Mouse (Mus musculus): ENCODE results near the gene Ephb2.

Ephb2 gene

DNA sequence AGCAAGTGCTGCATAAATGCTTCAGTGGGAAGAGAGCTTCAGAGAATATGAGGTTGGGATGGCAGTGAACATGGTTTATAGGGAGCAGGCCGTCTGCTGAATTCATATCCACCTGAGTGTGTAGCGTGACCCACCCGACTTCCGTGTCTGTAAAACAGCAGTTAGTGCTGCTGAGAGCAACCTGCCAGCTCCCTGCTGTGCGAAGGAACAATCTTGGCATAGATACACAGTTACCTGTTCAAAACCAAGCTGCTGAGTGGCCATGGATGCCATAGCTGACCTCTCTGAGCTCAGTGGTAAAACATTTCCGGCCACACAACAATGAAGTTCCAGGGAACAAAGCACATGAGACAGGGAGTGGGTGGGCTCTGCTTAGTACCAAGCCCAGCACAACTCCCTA lies 138.5 kb downstream of the Ephb2 start:
- no peak for DNase-seq

DNA sequence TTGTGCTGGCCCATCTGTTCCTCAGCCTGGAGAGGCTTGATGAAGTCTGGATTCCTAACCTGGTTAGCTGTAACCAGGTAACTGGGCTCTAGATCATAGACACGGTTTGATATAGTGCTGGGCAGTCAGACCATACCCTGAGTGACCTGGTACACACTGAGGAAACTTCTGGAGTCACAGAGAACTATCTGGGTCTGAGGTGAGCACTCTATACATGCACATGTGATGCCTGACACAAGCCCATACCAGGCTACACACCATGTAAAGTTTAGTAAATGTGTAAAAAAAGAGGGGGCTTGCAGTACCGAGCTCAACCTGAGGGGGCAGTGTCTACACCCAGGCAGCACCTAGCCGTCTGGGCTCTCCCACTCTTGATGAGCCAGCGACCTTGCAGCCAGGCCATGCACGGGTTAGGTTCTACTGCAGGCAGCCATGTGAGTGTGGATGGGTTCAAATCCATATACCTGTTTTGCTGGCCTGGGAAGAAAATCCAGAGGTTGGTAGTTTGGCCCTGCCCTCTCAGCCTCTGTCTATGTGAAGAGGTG lies 139.3 kb downstream of the Ephb2 start:
- peak; percentile 50 to 64 for DNase-seq

DNA sequence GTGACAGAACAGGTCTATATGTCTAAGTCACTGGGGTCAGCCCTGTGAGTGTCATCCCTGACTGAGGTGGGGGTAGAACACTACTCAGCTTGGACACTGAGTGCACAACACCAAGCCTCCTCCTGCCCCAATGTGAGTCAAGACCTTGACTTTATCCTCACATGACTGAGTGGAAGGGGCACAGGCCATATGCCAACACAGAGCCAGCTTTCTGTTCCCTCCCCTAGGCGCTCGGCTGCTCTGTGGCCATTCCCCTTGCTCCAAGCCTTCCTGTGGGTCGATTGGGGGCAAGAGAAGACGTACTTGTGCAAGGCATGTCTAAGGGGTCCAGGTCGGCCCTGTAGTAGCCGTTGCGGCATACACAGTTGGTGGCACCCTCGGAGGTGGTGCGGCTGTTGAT lies 140.1 kb downstream of the Ephb2 start:
- no peak for DNase-seq

DNA sequence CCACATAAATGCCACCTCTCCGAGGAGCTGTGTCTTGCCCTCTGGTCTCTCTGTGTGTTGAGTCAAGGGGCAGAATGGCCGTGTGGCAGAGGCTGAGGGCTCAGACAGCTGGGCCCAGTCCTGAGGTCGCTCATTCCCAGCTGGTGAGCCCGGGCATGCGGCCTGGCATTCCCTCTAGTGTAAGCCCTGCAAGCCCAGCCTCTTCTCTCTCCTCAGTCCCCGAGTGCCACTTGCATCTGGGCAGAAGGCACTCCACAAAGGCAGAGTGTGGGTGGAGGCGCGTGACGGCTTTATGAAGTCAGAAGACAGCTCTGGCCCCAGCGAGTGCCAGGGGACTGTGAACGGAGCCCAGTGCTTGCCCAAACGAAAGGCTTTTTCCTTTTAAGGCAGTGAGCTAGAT lies 145.8 kb downstream of the Ephb2 start:
- no peak for DNase-seq

DNA sequence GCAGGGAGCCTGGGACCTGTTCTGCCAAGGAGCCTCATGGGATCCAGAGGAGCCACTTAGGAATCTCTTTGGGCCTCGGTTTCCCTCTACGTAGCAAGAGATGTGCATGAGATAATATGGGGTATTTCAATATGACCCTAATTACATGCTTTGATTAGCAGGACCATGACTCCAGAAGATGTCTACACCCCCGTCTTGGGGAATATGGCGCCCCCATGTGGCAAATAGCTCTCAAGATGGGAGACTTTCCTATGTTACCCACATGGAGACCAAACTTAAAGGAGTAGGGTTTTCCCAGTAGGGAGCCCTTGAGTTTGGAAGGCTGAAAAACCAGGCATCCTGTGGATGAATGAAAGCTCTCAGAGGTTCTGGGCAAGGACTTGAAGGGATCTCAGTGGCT lies 147.7 kb downstream of the Ephb2 start:
- no peak for DNase-seq

DNA sequence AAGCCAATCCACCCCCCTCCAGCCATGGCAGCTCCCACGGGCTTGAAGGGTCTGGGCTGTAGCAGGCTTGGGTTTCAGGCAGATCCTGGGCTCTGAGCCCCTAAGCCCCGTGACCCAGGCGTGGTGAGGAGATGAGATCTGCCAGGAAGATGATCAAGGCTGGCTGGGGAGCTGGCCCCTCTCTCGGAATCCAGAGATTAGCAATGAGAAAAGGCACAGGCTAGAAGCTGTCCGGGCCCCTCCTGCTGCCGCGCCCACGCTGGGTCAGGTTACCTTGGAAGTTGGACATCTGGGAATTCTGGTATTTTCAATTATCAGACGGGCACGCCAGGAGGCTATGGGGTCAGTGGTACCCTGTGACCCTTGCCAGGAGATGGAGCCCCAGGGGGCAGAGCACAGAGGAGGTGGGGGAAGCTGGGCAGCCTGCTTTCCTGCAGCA lies 150.3 kb downstream of the Ephb2 start:
- DNase-seq: no peak

DNA sequence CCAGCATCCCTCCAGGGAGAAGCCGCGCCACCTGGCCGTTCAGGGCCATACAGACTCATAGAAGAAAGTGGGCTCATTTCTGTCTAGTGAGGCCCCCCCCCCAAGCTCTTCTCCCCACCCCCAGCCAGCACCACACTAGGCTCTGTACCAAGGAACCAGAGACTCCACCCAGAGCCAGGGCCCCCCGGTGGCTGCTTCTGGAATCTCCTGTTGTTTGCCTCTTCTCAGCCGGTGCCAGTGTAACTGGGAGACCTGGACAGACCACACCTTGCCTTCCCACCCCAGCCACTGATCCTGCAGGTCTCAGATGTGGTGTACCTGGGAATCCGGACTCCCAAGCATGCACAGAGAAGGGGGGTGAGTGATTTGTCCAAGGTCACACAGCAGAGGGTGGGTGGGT lies 151.3 kb downstream of the Ephb2 start:
- DNase-seq: peak; percentile 23 to 26

DNA sequence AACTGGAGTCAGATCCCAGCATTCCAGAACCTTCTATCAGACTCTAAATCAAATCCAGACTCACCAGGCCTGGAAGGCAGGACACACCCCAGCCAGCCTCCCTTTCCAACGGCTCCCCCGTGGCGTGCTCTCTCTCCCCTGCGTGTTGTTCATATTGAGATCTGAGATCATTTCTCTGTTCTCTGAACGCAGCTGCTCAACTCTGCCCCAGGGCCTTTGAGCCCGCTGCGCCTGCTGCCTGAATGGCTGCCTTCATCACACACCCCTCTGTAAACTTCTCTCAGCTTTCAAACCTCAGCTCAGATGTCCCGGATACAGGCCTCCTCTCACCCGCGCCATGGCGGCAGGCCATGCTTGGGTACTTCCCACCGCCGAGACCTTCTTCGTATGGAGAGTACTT lies 155.1 kb downstream of the Ephb2 start:
- DNase-seq: no peak

DNA sequence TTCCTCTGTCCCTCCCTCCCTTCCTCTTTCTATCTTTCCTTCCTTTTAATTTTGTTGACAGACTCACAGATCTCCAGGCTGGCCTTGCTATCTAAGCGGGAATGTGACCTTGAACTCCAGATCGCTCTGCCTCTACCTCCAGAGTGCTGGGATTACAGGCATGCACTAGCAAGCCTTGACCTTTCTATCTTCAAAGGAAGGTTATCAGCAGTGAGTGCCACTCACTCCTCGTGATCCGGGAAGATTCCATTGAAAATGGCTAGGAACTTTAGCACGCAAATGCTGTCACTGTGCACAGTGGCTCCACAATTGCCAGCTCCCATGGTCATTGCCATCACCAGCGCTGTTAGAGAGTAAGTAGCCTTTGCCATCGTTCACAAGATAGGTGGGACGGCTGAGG lies 156.6 kb downstream of the Ephb2 start:
- no peak for DNase-seq

DNA sequence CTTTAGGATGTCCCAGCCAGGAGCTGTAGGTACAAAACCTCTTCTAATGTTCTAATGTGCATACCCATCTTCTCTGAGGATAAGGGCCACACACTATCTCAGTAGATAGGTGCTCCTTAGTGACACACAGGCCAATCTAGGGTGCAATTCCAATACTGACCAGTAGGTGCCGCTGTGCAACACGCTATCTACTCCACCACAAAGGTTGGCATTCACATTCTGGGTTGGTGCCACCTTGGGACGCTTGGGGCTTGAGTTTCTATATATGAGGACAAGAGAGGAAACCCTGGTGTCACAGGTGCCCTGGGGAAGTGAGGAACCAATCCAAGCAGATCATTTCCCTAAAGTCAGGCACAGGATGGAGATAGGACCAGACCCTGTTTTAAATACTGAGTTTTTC lies 157.3 kb downstream of the Ephb2 start:
- DNase-seq: peak; percentile 74 to 80

DNA sequence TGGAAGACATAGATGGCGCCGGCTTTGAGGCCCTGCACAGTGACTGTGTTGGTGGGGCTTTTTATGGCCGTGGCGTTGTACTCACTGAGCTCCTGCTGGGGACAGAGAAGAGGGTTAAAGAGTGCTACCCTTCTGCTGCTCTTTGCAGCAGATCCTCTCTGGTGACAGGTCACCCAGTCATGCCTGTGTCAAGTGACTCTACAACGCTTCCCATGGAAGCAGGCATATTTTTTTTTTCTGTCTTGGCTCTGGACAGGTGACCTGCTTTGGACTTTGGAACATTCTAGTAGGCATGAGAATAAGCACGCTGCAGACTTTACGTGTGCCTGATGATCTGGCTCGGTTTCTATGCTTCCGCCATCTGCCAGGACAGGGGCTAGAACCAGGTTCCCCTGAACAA lies 160.3 kb downstream of the Ephb2 start:
- DNase-seq: no peak

DNA sequence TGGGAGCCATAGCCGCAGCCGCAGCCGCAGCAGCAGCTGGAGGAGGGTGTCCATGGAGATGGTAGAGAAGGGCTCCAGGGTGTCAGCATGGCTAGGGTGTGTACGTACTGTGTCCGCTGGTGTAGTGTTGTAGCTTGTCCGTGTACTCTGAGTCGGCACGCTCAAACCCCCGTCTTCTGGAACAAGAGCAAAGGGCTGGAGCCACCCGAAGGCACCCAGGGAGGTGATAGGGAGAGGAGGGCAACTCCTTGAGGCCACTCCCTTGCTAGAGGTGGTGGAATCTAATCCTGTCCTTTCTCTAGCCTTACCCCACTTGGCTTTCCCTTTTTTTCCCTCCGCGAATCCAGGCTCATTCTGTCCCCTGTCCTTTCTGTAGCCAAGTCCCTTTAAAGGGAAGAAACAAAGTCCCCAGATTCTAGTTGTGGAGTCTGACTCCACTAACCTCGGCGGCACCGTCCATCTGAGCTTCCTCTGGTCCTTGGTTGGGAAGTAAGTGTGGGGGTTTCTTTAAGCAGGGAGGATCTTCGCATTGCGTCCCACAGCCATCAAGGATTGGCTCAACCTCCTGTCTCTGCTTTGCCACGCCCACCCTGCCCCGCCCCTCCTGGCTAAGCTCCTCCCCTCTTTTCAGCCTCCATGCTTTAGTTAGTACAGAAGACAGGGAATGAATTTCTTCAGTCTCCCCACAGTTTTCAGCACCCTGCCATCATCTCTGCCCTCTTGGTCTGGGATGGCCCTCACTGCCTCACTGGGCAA lies 163.3 kb downstream of the Ephb2 start:
- DNase-seq: no peak

DNA sequence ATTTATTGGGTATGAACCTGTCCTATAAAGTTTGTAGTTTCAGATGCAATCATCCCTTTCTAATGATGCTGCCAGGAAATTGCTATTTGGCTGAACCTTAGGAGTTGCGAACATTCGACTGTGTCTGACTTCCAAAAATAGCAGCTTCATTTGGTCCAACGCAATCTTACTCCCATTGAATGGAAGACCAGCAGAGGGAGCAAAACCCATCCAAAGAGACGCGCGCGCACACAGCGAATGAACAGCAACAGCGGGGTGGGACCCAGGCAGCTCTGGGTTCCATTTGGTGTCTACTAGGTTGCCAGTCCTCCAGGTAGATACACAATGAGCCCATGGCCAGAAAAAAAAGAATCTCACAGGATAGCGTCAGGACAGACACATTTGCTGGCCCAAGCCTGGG lies 168.0 kb downstream of the Ephb2 start:
- DNase-seq: no peak

DNA sequence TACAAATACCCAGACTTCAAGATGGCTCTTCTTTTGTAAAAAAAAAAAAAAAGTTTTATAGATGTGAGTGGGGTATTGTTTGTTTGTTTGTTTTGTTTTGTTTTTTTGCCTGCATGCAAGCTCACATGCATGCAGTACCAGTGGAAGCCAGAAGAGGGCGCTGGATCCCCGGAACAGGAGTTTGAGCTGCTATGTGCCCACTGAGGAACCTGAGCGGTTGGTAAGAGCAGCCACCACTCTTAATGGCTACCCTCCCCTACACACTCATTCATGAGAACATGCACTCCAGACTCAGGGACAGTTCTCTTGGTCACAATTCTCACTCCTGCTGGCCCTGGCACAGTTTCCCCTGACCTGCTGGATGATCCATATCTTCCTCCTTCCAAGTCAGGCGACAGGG lies 169.8 kb downstream of the Ephb2 start:
- DNase-seq: no peak

DNA sequence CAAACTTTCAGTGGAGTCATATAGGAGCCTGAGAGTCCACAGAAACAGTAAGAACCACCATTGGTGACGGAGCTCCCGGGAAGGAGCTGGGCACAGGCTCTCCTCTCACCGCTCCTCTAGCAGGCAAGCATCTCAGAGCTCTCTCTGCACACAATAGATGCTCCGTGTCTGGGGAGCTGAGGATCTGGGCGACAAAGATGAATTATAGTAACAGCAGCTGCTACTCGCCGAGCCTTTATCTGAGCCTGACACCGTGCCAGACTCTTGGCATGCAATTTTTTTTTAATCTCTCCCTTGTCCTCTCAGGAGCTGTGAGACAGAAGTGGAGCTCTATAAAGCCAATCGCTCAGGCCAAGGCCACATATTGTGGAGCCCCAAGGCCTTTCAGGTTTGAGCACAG lies 170.7 kb downstream of the Ephb2 start:
- DNase-seq: no peak

DNA sequence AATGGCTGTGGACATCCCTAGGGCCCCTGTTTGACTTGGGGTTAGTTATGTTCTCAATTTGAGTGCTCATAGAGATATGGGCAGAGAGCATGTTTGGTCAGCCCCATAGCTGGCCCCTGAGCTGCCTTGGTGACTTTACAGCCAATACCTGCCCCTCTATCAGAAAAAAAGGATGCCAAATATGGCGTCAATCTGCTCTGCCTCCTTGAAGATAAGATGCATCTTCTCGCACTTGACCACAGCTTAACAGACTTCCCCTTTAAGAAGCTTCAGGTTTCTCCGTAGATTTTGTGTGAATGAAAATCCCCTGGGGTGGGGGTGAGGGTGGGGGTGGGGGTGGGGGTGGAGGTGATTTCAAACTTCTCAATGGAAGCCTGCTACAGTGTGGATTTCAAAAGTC lies 177.9 kb downstream of the Ephb2 start:
- no peak for DNase-seq

DNA sequence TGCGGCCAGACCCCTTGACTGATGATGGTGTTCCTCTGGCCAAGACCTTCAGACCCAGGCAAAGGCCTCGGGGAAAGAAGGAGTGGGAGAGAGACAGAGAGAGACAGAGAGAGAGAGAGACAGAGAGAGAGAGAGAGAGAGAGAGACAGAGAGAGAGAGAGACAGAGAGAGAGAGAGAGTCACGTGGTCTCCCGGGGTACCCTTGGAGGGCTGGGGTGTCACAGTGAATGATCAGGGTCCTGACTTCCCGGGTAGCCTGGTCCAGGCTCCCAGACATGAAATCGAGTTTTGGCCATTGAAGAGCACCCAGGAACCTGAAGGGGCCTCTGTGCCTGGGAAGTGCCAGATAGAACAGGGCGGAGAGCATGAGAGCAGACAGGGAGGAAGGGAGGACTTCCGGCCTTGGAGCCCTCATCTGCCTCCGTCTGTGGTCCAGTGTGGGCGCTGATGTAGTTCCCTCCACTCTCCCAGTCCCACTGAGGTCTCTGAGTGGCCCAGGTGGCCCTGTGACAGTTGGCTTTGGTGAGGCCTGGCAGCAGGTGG lies 182.0 kb downstream of the Ephb2 start:
- DNase-seq: no peak

DNA sequence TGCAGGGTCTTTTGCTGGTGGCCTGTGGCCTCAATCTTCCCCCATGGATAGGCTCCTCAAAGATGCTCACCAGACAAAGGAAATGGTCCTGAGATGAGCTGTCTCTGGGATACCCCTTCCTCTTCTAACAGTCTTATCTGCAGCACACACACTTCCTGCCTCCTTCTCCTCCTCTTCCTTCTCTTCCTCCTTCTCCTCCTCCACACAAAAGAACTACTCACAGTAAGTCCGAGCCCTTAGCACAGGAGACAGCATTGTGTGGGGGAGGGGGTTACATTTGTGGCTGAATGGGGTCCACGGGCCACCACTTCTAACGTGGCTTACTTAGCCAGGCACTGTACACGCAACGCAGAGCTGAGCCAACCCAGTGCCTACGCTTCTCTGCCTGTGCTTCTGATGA lies 182.8 kb downstream of the Ephb2 start:
- DNase-seq: no peak

DNA sequence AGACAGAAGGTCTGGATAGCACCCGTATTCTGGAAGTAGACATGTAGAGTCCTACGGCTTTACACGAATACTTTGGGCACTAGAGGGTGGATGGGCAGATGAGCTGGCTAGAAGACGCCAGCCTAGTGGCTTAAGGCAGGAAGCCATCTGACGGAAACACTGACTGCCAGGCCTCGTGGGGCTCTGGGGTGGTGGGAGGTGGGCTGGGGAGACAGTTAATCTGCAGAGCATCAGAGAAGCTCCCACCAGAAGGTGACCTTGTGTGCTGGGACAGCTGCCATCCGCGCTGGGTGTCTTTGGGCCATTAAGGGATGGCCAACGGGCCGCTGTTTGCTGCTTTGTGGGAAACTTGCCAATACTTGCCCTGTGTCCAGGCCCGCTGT lies 183.3 kb downstream of the Ephb2 start:
- no peak for DNase-seq

DNA sequence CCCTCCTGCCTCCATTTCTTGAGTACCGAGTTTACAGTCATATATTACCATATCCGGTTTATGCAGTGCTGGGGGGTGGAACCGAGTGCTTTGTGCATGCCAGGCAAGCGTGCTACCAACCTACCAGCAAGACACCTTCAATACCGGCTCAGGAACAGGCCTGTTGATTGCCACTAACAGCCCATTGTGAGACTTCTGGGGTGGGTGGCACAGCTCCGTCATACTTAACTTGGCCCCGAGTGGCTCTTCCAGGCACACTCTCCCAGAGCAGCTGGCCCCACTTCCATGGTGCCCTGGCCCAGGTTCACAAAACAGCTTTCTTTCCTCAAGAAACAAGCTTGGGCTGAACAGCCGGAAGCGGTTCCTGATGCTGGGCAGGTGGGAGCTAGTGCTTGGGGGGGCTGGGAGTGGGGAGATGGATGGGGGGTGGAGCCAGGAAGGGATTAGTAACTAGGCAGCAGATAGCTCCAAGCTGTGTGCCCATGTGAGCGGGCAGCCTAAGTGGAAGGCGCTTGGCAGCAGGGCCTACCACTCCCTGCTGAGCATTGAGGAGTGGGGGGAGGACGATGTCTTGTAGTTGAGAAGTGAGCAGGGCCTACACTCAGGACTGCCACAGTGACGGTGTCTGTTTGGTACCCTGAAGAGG lies 183.8 kb downstream of the Ephb2 start:
- no peak for DNase-seq

DNA sequence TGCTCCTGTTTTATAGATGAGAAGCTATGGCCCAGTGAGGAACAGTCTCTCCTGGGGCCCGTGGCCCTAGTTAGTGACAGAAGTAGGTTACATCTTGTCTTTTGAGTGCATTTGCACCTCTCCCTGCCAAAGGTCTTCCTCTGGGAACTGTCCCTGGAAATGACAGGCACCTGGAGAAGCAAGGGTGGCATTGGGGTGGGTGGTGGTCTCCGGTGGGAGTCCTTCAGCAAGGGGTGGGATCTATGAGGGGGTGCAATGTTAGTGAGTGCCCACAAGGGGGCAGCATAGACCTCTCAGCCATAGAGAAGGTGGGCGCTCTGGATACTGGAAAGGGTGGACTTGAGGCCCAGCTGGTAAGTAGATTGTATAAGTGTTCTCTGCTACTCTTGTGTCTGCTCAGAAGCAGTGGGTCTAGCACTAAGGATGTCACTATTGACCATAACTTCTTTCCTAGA lies 184.4 kb downstream of the Ephb2 start:
- DNase-seq: peak; percentile 34 to 36

DNA sequence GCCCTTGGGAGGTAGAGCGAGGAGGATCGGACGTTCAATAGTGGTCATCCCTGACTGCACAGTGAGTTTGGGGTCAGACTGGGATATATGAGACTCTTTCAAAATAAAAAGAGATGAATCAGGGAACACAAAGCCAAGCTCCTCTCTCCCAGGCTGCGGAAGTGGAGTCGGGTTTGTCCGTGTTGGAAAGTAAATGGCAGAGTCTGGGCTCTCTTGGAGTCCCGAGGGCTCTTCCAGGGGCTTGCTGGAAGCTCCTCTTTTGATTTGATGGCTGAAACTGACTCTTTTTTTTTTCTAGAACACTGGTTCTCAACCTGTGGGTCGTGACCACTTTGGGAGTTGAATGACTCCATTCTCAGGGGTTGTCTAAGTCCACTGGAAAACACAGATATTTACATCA lies 185.5 kb downstream of the Ephb2 start:
- no peak for DNase-seq

DNA sequence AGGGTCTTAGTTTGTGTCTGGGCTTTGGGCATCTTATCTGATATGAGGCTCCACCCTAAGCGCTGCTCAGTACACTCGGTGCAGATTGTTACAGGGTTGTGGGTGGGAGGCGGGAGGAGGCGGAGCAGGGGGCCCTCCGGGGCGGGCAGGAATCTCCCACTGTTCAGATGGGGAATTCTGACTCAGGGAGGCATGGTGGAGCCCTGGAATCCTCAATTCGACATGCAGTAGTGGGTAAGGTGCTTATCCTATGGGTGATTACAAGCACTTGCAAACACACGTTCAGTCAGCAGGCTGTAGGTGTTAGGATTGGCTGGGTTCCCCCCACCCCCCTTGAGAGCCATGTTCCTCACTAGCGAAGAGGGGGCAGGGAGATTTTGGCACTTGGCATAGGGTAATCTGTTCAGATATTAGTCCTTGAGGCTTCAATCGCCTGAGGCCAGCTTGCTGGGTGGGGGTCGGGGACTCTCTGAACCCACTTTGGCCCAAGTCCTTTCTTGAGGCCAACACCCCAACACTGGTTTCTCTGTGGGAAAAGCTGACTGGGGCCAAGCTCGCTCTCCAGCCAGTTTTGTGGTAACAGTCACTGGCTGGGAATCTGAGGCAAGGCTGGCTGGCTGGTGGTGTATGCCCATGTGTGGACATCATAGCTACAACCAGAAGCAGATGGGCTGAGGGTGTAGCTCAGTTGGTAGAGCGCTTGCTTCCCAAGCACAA lies 186.2 kb downstream of the Ephb2 start:
- DNase-seq: no peak
